Mouse (Mus musculus) erythroblast, embryonic 14.5 days (primary cell): ENCODE results near the gene Gm9780.
"Not testable (repeated sequence)": the region's sequence is repeated elsewhere in the genome, so short reads cannot be mapped to it uniquely, and the experiment has no call there.

ENCODE experiments used
- GATA1 ChIP-seq: IDR thresholded peaks from 2 replicates; pipeline ENCODE4 v1.6.1; 2012; ENCODE audit warnings: low read length, inconsistent platforms, mixed read lengths
- TAL1 ChIP-seq: IDR thresholded peaks from 3 replicates; pipeline ENCODE4 v1.6.1; 2012; ENCODE audit warnings: low read length, inconsistent platforms, mixed read lengths

- not testable (repeated sequence) for TF ChIP-seq GATA1, TAL1
These were observed 7.1 kb downstream of the Gm9780 start for GRCm38 (mm10) chr14:26035439-26035838.
